Mouse (Mus musculus) layer of hippocampus, adult 9-11 months (tissue): ENCODE data around the gene Cyp27a1.

Source experiments
- DNase-seq: peaks from one replicate; pipeline ENCODE4 v3.0.0; 2022

The Cyp27a1 gene

DNA sequence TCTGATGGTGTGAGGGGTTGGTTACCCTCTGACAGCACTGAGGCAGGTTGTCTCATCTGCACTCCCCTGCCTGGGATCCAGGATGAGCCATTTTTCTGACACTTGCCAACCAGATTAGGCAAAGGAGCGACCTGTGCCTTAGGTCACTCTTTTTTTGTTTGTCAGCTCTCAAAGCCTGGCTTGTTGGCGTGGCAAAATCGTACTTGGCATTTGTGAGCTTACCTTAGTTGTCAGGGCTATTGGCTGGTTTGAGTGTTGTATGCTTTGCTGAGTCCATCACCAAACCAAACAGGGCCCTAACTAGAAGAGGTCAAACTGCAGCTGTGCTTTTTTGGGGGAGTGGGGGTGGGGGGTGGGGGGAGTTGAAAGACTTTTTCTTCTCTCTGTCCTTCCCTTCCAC is 5.9 kb downstream of the Cyp27a1 start:
- DNase-seq, result no peak

GRCm38 (mm10) chr1:74721657-74722056 is 8.3 kb downstream of the Cyp27a1 start:
- no peak for DNase-seq

GRCm38 (mm10) chr1:74723748-74724147 is 10.4 kb downstream of the Cyp27a1 start:
- no peak for DNase-seq

- DNase-seq, result no peak
These were observed 12.7 kb downstream of the Cyp27a1 start for GRCm38 (mm10) chr1:74726114-74726513.

GRCm38 (mm10) chr1:74726674-74727073 is 13.3 kb downstream of the Cyp27a1 start:
- no peak for DNase-seq

DNA sequence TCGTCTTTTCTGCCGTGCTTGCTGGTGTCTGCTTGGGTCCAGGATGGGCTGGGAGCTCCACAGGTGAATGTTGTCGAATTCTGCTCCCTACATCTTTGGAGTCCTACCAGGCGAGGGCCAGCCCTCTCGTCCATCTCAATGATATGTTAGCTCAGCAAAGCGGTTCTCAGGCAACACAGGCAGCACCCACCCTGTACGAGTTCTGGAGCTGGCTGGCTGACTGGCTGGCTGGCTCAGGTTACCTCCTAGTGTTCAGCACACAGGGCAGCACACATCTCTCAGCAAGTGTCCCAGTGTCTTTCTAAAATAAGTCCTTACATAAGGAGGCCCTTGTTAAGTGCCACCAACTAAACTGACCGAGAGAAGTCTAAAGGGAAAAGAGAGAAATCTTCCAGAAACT is 15.1 kb downstream of the Cyp27a1 start:
- no peak for DNase-seq

DNA sequence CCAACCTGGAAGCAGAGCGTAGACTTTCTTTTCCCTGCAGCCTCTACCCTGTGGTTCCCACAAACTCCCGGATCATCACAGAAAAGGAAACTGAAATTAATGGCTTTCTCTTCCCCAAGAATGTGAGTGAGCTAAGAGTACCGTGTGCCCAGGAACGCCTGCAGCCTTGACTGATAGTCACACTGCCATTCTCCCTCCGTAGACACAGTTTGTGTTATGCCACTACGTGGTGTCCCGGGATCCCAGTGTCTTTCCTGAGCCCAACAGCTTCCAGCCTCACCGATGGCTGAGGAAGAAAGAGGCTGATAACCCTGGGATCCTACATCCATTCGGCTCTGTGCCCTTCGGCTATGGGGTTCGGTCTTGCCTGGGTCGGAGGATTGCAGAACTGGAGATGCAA is 23.6 kb downstream of the Cyp27a1 start:
- no peak for DNase-seq

GRCm38 (mm10) chr1:74737500-74737899 is 24.1 kb downstream of the Cyp27a1 start:
- DNase-seq, result no peak

DNA sequence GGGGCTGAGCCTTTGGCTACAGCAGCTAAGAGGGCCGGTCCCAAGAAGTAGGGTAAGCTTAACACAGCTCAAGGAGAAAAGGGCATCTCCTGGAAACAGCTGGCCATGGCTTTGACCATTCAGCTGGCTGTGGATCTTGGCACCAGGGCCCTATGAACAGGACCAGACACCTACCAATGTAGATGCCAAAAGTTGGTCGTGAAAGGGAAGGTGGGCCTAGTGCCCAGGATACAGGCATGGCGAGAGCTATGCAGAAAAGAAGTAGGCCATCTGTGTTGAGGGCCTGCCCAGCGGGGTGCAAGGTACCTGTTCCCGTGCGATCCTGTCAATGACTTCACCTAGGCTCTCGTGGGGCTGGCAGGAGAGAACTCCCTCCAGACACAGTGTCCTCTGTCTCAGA is 27.5 kb downstream of the Cyp27a1 start:
- DNase-seq, result no peak

DNA sequence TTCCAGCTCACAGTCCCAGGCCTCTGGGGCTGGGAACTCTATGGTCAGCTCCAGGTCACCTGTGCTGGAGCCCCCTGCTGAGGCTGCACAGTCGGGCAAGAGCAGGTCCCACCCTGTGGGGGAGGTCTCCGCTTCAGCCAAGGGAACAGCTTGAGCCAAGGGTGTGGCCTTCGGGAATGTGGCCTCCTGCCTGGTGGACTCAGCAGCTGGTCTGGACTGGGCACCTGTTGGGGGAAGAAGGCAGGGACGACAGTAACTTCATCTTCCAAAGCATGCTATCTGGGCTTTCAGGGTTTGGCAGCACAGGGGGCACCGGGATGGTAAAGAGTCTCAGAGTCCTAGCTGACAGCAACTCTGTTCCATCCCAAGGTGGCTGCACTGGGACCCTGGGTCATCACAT is 34.0 kb downstream of the Cyp27a1 start:
- no peak for DNase-seq

DNA sequence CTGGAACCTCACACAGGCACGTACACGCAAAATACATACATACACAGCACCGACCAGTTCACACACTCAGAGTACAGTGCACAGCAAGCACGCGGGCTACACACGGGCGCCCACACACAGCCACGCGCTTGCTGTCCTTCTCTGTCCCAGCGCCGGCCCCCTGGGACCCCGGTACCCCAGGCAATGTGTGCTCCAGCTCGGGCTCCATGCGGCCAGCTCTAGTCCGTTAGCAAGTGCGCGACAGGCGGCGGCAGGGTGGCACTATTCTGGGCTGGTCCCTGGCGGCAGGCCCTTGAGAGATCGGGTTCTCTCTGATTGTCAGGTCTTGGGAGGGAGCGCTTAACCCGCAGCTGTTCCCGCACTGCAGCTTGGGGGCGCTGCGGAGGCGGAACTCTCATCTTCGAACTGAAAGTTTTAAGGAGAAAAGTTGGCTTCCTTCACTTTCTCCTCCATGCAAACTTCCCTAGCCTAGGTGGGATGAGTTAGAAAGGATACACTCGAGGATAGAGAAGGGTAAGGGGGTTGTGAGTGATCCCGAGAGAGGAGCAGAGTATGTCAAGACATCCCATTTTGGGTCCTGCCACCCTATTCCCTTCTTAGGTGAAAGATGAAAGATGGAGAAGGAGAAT is 35.4 kb downstream of the Cyp27a1 start, which contains the start of gene Prkag3:
TSS of gene Prkag3 (minus strand) at position 579 of the 629 bp plus-strand sequence.
- peak; percentile 38 for DNase-seq

GRCm38 (mm10) chr1:74749301-74749700 is 35.9 kb downstream of the Cyp27a1 start:
- no peak for DNase-seq

DNA sequence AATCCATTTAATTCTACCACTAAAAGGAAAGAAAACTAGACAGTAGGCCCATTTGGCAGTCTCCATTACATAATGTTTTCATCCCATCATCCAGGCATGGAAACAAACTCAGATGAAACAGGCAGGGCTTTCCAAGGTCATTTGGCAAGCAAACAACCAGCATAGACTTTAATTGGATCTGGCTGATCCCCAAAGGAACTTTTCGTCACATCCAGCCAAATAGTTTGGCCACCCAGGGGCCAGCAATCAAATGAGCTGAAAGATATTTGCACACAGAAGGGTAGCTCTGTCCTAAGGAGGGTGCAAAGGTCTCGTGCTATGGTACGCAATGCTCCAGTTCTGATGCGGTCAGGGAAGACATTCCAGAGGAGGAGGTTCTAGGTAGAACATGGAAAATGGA is 37.3 kb downstream of the Cyp27a1 start:
- DNase-seq, result no peak

GRCm38 (mm10) chr1:74752150-74752549 is 38.8 kb downstream of the Cyp27a1 start:
- DNase-seq, result no peak

- no peak for DNase-seq
These were observed 39.5 kb downstream of the Cyp27a1 start for GRCm38 (mm10) chr1:74752833-74753232.

DNA sequence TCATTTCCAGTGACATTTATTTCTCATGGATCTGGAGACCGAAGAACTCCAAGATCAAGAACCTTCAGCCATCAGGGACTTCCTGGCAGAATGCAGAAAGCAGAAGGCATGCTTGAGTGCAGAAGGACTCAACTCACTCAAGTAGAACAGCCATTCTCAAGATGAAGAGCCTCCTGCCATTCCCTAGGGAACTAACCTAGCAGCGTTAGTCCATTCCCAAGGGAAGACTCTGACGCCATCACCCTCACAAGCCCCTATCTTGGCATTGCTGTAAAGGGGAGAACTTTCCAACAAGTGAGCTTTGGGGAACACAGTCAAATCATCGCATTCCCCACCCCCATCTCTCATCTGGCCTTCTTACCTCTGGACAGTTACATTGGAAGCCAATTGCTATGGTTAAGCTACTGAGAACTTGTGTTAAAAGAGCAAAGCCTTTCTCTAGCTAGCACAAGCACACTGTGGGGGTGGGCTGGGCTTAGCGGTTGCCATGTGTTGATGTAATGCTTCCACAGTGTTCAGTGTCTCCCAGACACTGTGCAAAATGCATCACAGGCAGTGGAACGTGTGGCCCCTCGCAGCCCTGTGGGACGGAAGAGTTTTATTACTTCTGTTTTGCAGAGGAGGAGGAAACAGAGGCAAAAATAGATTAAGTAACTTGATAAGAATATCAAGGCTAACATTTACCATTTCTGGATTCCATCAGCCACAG is 40.0 kb downstream of the Cyp27a1 start:
- DNase-seq, result peak; percentile 26

DNA sequence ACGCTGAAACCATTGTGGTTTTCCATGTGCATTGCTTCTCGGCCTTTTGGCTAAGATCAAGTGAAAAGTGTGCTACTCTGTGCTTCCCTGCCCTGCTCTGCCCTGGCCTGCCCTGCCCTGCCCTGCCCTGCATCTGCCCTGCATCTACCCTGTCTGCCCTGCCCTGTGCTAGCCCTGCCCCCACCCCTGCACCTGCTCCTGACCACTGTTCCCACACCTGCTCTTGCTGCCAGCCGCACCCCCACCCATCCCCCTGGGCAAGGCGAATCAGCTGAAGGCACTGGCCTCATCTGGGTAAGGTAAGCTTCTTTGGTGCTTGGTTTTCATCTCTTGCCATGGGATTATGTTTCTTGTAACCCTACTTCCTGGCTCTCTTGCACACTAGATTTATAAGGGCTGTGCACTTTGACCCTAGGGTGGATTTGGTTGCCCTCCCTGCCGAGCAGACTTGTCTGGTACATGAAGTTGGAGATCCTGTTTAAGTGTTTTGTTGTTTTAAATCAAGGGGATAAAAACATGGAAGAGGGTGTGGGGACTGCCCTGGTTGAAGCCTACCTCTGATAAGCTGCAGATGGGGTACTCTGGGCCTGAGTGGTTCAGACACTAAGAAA is 40.9 kb downstream of the Cyp27a1 start:
- DNase-seq, result no peak

GRCm38 (mm10) chr1:74759773-74760172 is 46.4 kb downstream of the Cyp27a1 start:
- DNase-seq, result peak; percentile 33

GRCm38 (mm10) chr1:74763081-74763480 is 49.7 kb downstream of the Cyp27a1 start:
- DNase-seq, result peak; percentile 68

- no peak for DNase-seq
These were observed 57.5 kb downstream of the Cyp27a1 start for GRCm38 (mm10) chr1:74770727-74771466.

- DNase-seq, result no peak
These were observed 58.1 kb downstream of the Cyp27a1 start for GRCm38 (mm10) chr1:74771467-74771844.

- no peak for DNase-seq
These were observed 58.3 kb downstream of the Cyp27a1 start, which contains the start of gene Wnt6 for GRCm38 (mm10) chr1:74771845-74771930. Gene Wnt6 (plus strand): TSS chr1:74771892.

DNA sequence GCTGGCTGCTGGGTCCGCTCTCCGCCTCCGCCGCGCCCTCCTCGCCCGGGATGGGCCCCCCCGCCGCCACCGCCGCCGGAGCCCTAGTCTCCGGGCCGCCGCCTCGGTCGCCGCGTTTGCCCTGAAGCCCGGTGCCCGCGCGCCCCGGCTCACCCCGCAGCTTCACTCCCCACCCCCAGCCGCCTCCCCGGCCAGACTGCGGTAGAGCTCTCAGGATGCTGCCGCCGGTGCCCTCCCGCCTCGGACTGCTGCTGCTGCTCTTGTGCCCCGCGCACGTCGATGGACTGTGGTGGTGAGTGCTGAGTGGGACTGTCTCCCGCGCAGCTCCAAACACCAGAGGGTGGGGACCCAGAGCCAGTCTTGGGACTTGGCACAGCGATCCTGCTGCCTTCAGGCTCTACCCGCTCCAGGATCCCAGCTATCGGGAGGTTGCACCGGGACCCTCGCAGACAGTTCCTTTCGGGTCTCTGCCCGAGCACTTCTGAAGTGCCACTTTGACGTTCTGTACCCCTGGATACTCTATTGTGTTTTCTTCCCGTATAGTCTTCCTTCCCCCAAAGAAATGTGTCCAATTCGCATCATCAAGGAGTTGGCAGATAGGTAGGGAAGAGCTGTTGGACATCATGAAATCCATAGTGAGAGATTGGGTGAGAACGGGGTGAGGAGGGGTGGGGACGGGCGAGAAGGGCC is 58.7 kb downstream of the Cyp27a1 start:
- no peak for DNase-seq

DNA sequence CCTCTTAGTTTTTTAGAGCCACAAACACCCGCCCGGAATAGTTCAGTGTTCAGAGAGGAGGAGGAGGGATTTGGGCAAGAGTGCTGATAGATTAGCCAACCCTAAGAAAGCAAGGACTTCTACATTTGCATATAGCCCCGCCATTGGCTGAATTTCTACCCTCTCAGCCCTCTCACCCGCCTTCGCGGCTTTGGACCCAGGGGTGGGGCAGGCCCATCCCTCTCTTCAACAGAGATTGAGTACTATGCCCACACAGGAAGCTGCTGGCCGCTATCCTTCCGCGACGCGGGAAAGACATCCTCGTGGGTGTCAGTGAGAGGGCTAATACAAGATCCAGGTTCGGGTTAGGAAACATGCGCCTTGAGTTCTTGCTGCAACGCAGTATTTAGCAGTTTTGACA is 59.8 kb downstream of the Cyp27a1 start:
- DNase-seq, result no peak
